Mouse (Mus musculus) thymus, adult 2 months (tissue): Measurements from ENCODE around the gene Ttll5. TPM values are rescaled to one million over a fixed set of nuclear protein-coding genes. Genes with fewer than 3 reads are reported as not detected.

Experiments
- DNase-seq: peaks from one replicate; pipeline ENCODE4 v3.0.0; 2021
- H3K27ac ChIP-seq: fragments of 200-500 bp; 2 replicates; pipeline ENCODE4 v1.5.1; 2012; ENCODE audit warnings: low read length, control low read depth; ENCODE audit not compliant: control insufficient read depth, insufficient read depth
- H3K27me3 ChIP-seq: fragments of 200-500 bp; 2 replicates; pipeline ENCODE4 v1.6.1; 2012; ENCODE audit warnings: mild to moderate bottlenecking, low read length, moderate library complexity, mixed read lengths; ENCODE audit not compliant: control insufficient read depth, insufficient read depth
- H3K36me3 ChIP-seq: fragments of 200-500 bp; 2 replicates; pipeline ENCODE4 v1.6.1; 2012; ENCODE audit warnings: mild to moderate bottlenecking, low read length, moderate library complexity; ENCODE audit not compliant: control insufficient read depth, insufficient read depth
- H3K4me1 ChIP-seq: fragments of 200-500 bp; replicated peaks from 2 replicates; pipeline ENCODE4 v1.6.1; 2012; ENCODE audit warnings: low read length; ENCODE audit not compliant: control insufficient read depth, insufficient read depth
- H3K4me3 ChIP-seq: fragments of 200-500 bp; 2 replicates; pipeline ENCODE4 v1.5.1; 2012; ENCODE audit warnings: mild to moderate bottlenecking, low read length, control low read depth, moderate library complexity; ENCODE audit not compliant: control insufficient read depth, insufficient read depth
- CTCF ChIP-seq: fragments of 200-500 bp; IDR thresholded peaks from 2 replicates; pipeline ENCODE4 v1.5.1; 2012; ENCODE audit warnings: mild to moderate bottlenecking, control low read depth, low read length, moderate library complexity, borderline replicate concordance; ENCODE audit not compliant: control insufficient read depth, poor library complexity, insufficient read depth; ENCODE audit errors: extremely low read depth
- POLR2A ChIP-seq: fragments of 200-500 bp; IDR thresholded peaks from 2 replicates; pipeline ENCODE4 v1.6.1; 2012; ENCODE audit warnings: mild to moderate bottlenecking, low read length, control low read depth, moderate library complexity; ENCODE audit not compliant: control insufficient read depth, poor library complexity, insufficient read depth; ENCODE audit errors: extremely low read depth
- WGBS: fragments of 180-500 bp; shearing (Covaris S2); methylation state at CpG from one replicate; pipeline ENCODE4 v1.1.7; 2018; 5-methylcytosine and 5-hydroxymethylcytosine counted together
- polyA plus RNA-seq: library from polyadenylated mRNA; depleted of rRNA; stranded (reverse); fragments of >200 nt; gene quantifications from 2 replicates; pipeline ENCODE4 v1.2.3, GENCODE M21; 2012

Gene Ttll5
- polyA plus RNA-seq, 1 experiment: 20.2 TPM

GRCm38 (mm10) chr12:85937384-85937783 lies 112.9 kb downstream of the Ttll5 start:
- no peak overlapping the region for H3K27ac ChIP-seq
- no peak for TF ChIP-seq CTCF
- no peak for TF ChIP-seq POLR2A
- 96% methylated on average over 5 of the region's 5 CpGs for WGBS
- H3K4me1 ChIP-seq: no peaks in the 10 kb centered on the region
- no peak overlapping the region for H3K4me3 ChIP-seq
- no peak for DNase-seq
- peaks cover 6% of the 10 kb centered on the region for H3K36me3 ChIP-seq
- H3K27me3 ChIP-seq: no peaks in the 10 kb centered on the region

GRCm38 (mm10) chr12:85943456-85943855 lies 119.0 kb downstream of the Ttll5 start:
- Histone ChIP-seq H3K27me3 (no peaks in the 10 kb centered on the region), H3K4me1 (peaks cover 7% of the 10 kb centered on the region; the same call in 1 of the 2 replicates), H3K36me3 (no peaks in the 10 kb centered on the region), H3K27ac (no peak overlapping the region), H3K4me3 (no peak overlapping the region)
- 57% methylated on average over 10 of the region's 10 CpGs for WGBS
- TF ChIP-seq CTCF (no peak), POLR2A (no peak)
- no peak for DNase-seq

GRCm38 (mm10) chr12:85944419-85944818 lies 120.0 kb downstream of the Ttll5 start:
- 51% methylated on average over 3 of the region's 3 CpGs for WGBS
- no peak for DNase-seq
- H3K36me3 ChIP-seq: no peaks in the 10 kb centered on the region
- no peak overlapping the region for H3K4me3 ChIP-seq
- H3K4me1 ChIP-seq: peaks cover 7% of the 10 kb centered on the region; the same call in 1 of the 2 replicates
- no peaks in the 10 kb centered on the region for H3K27me3 ChIP-seq
- TF ChIP-seq CTCF: no peak
- no peak for TF ChIP-seq POLR2A
- no peak overlapping the region for H3K27ac ChIP-seq

DNA sequence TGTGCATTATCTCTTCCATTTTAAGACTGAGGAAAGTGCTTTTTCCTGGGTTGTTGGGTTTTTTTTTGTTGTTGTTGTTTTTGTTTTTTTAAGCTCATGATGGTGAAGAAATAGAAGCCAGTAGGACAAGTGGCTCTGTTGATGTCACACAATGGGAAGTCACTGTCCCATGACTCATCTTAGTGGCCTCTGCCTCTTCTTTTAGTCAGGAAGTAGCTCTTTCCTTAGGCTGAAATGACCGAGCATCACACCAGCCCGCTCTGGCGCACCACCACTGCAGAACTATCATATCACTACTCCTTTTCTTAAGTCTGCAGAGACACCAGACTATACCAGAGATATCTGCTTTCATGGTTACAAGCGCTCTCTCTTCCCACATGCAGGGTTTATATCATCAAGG lies 122.7 kb downstream of the Ttll5 start:
- no peak for TF ChIP-seq POLR2A
- no peak for TF ChIP-seq CTCF
- Histone ChIP-seq H3K27ac (no peak overlapping the region), H3K36me3 (no peaks in the 10 kb centered on the region), H3K4me3 (no peak overlapping the region), H3K27me3 (no peaks in the 10 kb centered on the region), H3K4me1 (peaks cover 7% of the 10 kb centered on the region; the same call in 1 of the 2 replicates)
- DNase-seq: no peak
- 81% methylated on average over 4 of the region's 4 CpGs for WGBS

DNA sequence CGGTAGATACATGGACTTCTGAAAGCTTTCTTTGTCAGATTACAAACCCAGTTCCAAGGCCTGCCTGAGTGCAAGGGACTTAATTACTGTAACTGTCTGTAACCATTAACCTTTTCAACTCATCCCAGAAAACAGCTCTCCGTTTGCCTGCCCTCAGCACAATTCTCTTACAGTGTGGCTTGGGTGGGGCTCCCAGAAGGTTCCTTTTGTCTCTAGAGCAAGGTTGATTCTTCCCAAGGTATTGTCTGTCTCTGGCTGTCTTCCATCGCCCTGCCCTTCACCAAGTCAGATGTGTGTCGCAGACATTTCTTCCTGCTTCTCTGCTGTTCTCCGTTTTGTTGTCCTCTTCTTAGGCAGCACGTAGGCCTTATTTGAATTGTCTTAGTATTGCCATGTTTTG lies 125.2 kb downstream of the Ttll5 start:
- Histone ChIP-seq H3K36me3 (no peaks in the 10 kb centered on the region), H3K27me3 (no peaks in the 10 kb centered on the region), H3K27ac (no peak overlapping the region), H3K4me3 (no peak overlapping the region), H3K4me1 (0 out of 2 replicates have a peak, but pooled peaks cover 3% of the 10 kb centered on the region)
- no peak for DNase-seq
- WGBS: 97% methylated on average over 6 of the region's 6 CpGs
- no peak for TF ChIP-seq CTCF
- no peak for TF ChIP-seq POLR2A

DNA sequence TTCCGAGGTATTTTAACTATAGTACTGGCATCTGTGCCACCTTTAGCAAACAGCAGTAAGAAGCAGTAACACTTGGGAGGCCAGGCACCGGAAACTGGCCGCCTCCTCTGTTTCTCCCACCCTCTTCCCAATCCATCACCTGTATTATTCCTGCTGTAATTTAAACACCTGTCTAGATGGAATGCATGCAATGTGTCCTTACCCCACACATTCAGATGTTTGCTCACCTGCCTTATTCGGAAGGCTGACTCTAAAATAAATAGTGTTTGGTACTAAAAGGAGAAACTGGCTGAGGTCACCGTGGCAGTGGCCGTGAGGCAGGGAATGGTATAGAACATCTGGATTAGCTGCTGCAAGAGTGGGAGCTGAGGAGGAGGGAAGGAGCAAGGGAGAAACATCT lies 125.9 kb downstream of the Ttll5 start:
- TF ChIP-seq CTCF (no peak), POLR2A (no peak)
- no peaks in the 10 kb centered on the region for H3K27me3 ChIP-seq
- H3K27ac ChIP-seq: no peak overlapping the region
- H3K4me3 ChIP-seq: no peak overlapping the region
- DNase-seq: no peak
- WGBS: 96% methylated on average over 6 of the region's 6 CpGs
- H3K36me3 ChIP-seq: no peaks in the 10 kb centered on the region
- no peaks in the 10 kb centered on the region for H3K4me1 ChIP-seq

DNA sequence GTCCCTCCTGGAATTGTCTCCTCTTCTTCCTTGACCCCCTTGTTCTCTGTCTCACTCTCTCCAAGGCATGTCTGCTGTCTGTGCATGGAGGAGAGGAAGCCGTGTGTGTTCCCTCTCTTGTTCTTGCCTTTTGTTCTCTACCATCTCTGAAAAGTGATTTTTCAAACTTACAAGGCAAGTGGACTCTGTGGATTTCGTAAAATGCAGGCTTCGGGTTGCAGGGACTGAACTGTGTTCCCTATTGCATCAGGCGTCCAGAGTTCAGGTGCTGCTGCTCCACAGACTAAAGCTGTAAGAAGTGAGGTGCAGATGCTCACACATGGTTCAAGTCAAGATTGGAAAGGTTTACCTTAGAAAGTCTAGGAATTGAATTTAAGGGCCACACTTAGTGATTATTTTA lies 126.6 kb downstream of the Ttll5 start:
- no peaks in the 10 kb centered on the region for H3K4me1 ChIP-seq
- no peaks in the 10 kb centered on the region for H3K27me3 ChIP-seq
- TF ChIP-seq POLR2A (no peak), CTCF (no peak)
- H3K27ac ChIP-seq: no peak overlapping the region
- 95% methylated on average over 4 of the region's 4 CpGs for WGBS
- no peak overlapping the region for H3K4me3 ChIP-seq
- H3K36me3 ChIP-seq: no peaks in the 10 kb centered on the region
- DNase-seq: no peak
